Comparison of ENCODE assay signal across 22 mouse cellular contexts in the genomic region with DNA sequence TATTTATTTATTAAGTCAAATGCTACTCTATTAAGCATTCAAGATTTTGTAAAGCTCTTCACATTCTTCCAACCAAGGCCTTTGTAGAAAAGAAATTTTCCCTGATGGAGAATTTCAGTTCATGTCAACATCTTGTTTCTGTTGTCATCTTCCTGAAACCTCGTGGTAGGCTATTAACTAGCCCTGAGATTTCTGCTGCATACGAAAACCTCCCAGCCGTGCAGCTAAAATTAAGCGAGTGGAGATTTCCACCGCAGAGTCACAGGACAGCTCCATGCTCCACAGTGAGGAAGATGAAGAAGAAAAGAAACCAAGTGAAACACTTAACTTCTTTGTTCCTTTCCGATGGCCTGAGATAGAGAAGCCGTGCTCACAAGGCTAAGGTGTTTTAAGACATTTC. TPM values are rescaled to one million over a fixed set of nuclear protein-coding genes. Genes with fewer than 3 reads are reported as not detected.
DNase-seq lines count a peak whose midpoint lies in the region; ATAC-seq and TF ChIP-seq lines count a peak whose summit lies in the region.
"Had no signal": no experiment of that assay in that cellular context is flagged by ENCODE, and none has a peak within 500 bp of the region (broad histone marks: within the 10 kb centered on the region; RNA-seq: fewer than 3 reads in every experiment).

No protein-coding gene starts in this region.

- H3K9me3 ChIP-seq in liver, embryonic 12.5 days (replicated peaks) = no peaks in the 10 kb centered on the region
- H3K9me3 ChIP-seq in liver, embryonic 15.5 days (replicated peaks) = no peaks in the 10 kb centered on the region
- H3K9me3 ChIP-seq: embryonic facial prominence, embryonic 12.5 days; embryonic facial prominence, embryonic 15.5 days; hindbrain, embryonic 12.5 days; hindbrain, embryonic 15.5 days had no signal

- H3K4me1 ChIP-seq in liver, embryonic 12.5 days = peaks cover 88% of the 10 kb centered on the region
- H3K4me1 ChIP-seq in bone marrow macrophage, adult 2 months (ENCODE audit: control insufficient read depth, insufficient read depth, low read length) = peaks cover 81% of the 10 kb centered on the region
- peaks cover 84% of the 10 kb centered on the region for H3K4me1 ChIP-seq in liver, embryonic 15.5 days (replicated peaks)

- peak overlapping the region; percentile 83; the same call in 1 of the 2 replicates for H3K27ac ChIP-seq in liver, embryonic 12.5 days
- peak overlapping the region; percentile 98 for H3K27ac ChIP-seq in bone marrow macrophage, adult 2 months (ENCODE audit: insufficient read depth, low read depth, low read length)
- H3K27ac ChIP-seq in liver, embryonic 15.5 days (replicated peaks) = peak overlapping the region; percentile 88
- H3K27ac ChIP-seq in macrophage = peak overlapping the region; percentile 97
- H3K27ac ChIP-seq: embryonic facial prominence, embryonic 12.5 days; embryonic facial prominence, embryonic 15.5 days; gastrocnemius, adult 2 months; hindbrain, embryonic 15.5 days had no signal

- peaks cover 67% of the 10 kb centered on the region for H3K79me2 ChIP-seq in macrophage (ENCODE audit: inconsistent target)

- no peak for ATAC-seq in liver, embryonic 12.5 days
- no peak for ATAC-seq in liver, embryonic 15.5 days (ENCODE audit: insufficient read depth)
- ATAC-seq in megakaryocyte-erythroid progenitor cell, adult 5-6 weeks (replicated peaks; ENCODE audit: low FRiP score, low TSS enrichment, poor library complexity, severe bottlenecking) = no peak
- ATAC-seq: forebrain, embryonic 14.5 days; forebrain, postnatal 0 days had no signal

- H3K9ac ChIP-seq in liver, embryonic 12.5 days = no peak overlapping the region
- H3K9ac ChIP-seq in liver, embryonic 15.5 days = no peak overlapping the region
- H3K9ac ChIP-seq: embryonic facial prominence, embryonic 12.5 days; embryonic facial prominence, embryonic 15.5 days; forebrain, postnatal 0 days; hindbrain, embryonic 12.5 days; hindbrain, embryonic 15.5 days had no signal

- no peaks in the 10 kb centered on the region; the same call in 1 of the 2 replicates for H3K36me3 ChIP-seq in liver, embryonic 12.5 days
- no peaks in the 10 kb centered on the region for H3K36me3 ChIP-seq in liver, embryonic 15.5 days (replicated peaks)
- peaks cover 4% of the 10 kb centered on the region; the same call in 1 of the 2 replicates for H3K36me3 ChIP-seq in macrophage (ENCODE audit: inconsistent target)
- H3K36me3 ChIP-seq: embryonic facial prominence, embryonic 12.5 days; embryonic facial prominence, embryonic 15.5 days; hindbrain, embryonic 12.5 days had no signal

- 78% methylated on average over 7 of the region's 7 CpGs for WGBS in liver, embryonic 12.5 days (ENCODE audit: insufficient replicate concordance)
- WGBS in liver, embryonic 15.5 days (ENCODE audit: insufficient replicate concordance) = 75% methylated on average over 7 of the region's 7 CpGs
- WGBS in macrophage (ENCODE audit: missing documents) = 54% methylated on average over 7 of the region's 7 CpGs

- no peak for TF ChIP-seq CTCF in bone marrow macrophage, adult 2 months (IDR thresholded peaks at IDR 0.05; ENCODE audit: low read depth, low read length)

- no peaks in the 10 kb centered on the region for H3K27me3 ChIP-seq in liver, embryonic 12.5 days (replicated peaks)
- H3K27me3 ChIP-seq in liver, embryonic 15.5 days = no peaks in the 10 kb centered on the region
- H3K27me3 ChIP-seq: embryonic facial prominence, embryonic 12.5 days; embryonic facial prominence, embryonic 15.5 days; hindbrain, embryonic 12.5 days; hindbrain, embryonic 15.5 days had no signal

- TF ChIP-seq POLR2A in bone marrow macrophage, adult 2 months (IDR thresholded peaks at IDR 0.05; ENCODE audit: borderline replicate concordance, low read depth, low read length) = no peak

- no peak overlapping the region for H3K4me2 ChIP-seq in liver, embryonic 12.5 days
- no peak overlapping the region for H3K4me2 ChIP-seq in liver, embryonic 15.5 days
- H3K4me2 ChIP-seq: embryonic facial prominence, embryonic 12.5 days; embryonic facial prominence, embryonic 15.5 days; heart, embryonic 11.5 days; hindbrain, embryonic 12.5 days; hindbrain, embryonic 15.5 days had no signal

- H3K4me3 ChIP-seq in liver, embryonic 12.5 days = no peak overlapping the region
- H3K4me3 ChIP-seq in bone marrow macrophage, adult 2 months (ENCODE audit: insufficient read depth, low read length) = no peak overlapping the region
- H3K4me3 ChIP-seq in liver, embryonic 15.5 days (replicated peaks) = no peak overlapping the region
- H3K4me3 ChIP-seq in macrophage (ENCODE audit: inconsistent target) = no peak overlapping the region
- H3K4me3 ChIP-seq: embryonic facial prominence, embryonic 12.5 days; embryonic facial prominence, embryonic 15.5 days; gastrocnemius, adult 2 months; hindbrain, embryonic 12.5 days; hindbrain, embryonic 15.5 days had no signal

- no peak for DNase-seq in liver
- no peak for DNase-seq in cerebellum, adult 11-12 months
- DNase-seq: adrenal gland, adult 2 months; adrenal gland, postnatal 14 days; cerebellum, adult 2 months; cerebellum, adult 9-11 months; cerebellum, postnatal 25 days; forebrain, postnatal 0 days; gastrocnemius, adult 2 months; gastrocnemius, postnatal 14 days; heart, adult 11 months had no signal

RNA-seq across cellular contexts. Expression of gene Plxnc1, which starts 28.0 kb away (rescaled TPM):
- 3.9 and 4.4 TPM in 2 replicates for polyA plus RNA-seq in liver, embryonic 12.5 days (2016; fragmentation: Nextera tagmentation; extraction: Ambion mirVana)
- polyA plus RNA-seq in bone marrow macrophage, adult 2 months (2012; ENCODE audit: insufficient read depth, insufficient read length, missing spikeins) = 76.7 and 82.8 TPM in 2 replicates
- polyA plus RNA-seq in liver, embryonic 15.5 days (2015; fragmentation: Nextera tagmentation; extraction: Ambion mirVana) = 2.1 and 2.2 TPM in 2 replicates
- 100 to 1,000 TPM in 19 of 26 experiments, 10 to 100 TPM in 7; 52.3 to 498 (median 189) TPM for total RNA-seq in macrophage (2018; cell fraction: chromatin; rRNA removed)
- total RNA-seq in macrophage (2018; cell fraction: cytosol; rRNA removed) = 100 to 1,000 TPM in 13 of 26 experiments, 10 to 100 TPM in 13; 46.6 to 206 (median 101) TPM
- 100 to 1,000 TPM in 22 of 26 experiments, 10 to 100 TPM in 4; 64.0 to 351 (median 144) TPM for total RNA-seq in macrophage (2018; cell fraction: nucleus; rRNA removed)
- 55.1 to 117 TPM (median 105 TPM) in 3 replicates for polyA plus RNA-seq in macrophage (2018)
- total RNA-seq in megakaryocyte-erythroid progenitor cell, adult 5-6 weeks (2014; fragmentation: Nextera tagmentation) = 60.9 and 112 TPM in 2 replicates
- 46.9 and 67.8 TPM in 2 replicates for total RNA-seq in megakaryocyte-erythroid progenitor cell, adult 5-6 weeks (2017)

Comparison
In these comparisons a context has a peak if more than half of its experiments do, and no peak if none do; other contexts are left out.
1. RNA of gene Plxnc1, which starts 28.0 kb away (polyA plus RNA-seq): 55.1 to 117 TPM in macrophage and 76.7 to 82.8 TPM in bone marrow macrophage, adult 2 months; 3.9 to 4.4 TPM in liver, embryonic 12.5 days and 2.1 to 2.2 TPM in liver, embryonic 15.5 days; every median in the first group is over 10 times any median in the second.
2. Peak in every context shown above with its lines, with median percentiles within 50 percentile points of each other: H3K27ac ChIP-seq.